Mouse (Mus musculus): Measurements from ENCODE around the gene Cxcl9. TPM values are rescaled to one million over a fixed set of nuclear protein-coding genes. Genes with fewer than 3 reads are reported as not detected.
A peak's percentile ranks its signal among the peaks of the same experiment; 100 is the strongest.

Gene Cxcl9
- polyA plus RNA-seq, 1 experiment from 2014 or later = not detected

- Histone ChIP-seq H3K27me3 (ENCODE audit: control insufficient read depth, insufficient read depth, low read length) (no peaks in the 10 kb centered on the region), H3K9ac (ENCODE audit: low read length) (no peak overlapping the region), H3K4me2 (ENCODE audit: low read depth, low read length) (no peak overlapping the region), H3K36me3 (ENCODE audit: control insufficient read depth, insufficient read depth, low read length) (peaks cover 15% of the 10 kb centered on the region), H3K9me3 (replicated peaks; ENCODE audit: control insufficient read depth, low read length) (no peaks in the 10 kb centered on the region), H3K4me3 (replicated peaks; ENCODE audit: low read length) (no peak overlapping the region), H3K4me1 (ENCODE audit: control insufficient read depth, insufficient read depth, low read length) (peaks cover 9% of the 10 kb centered on the region), H3K27ac (ENCODE audit: low read length) (no peak overlapping the region)
- no peak for ATAC-seq (ENCODE audit: insufficient read depth, low FRiP score)
- WGBS = 80% methylated on average over 3 of the region's 3 CpGs
Observed at GRCm38 (mm10) chr5:92304291-92304690, 23.6 kb downstream of the Cxcl9 start.

- H3K36me3 ChIP-seq (ENCODE audit: control insufficient read depth, insufficient read depth, low read length) = peaks cover 22% of the 10 kb centered on the region
- H3K9me3 ChIP-seq (replicated peaks; ENCODE audit: control insufficient read depth, low read length) = no peaks in the 10 kb centered on the region
- peak; percentile 58; the same call in 1 of the 2 replicates for ATAC-seq (ENCODE audit: insufficient read depth, low FRiP score)
- H3K27me3 ChIP-seq (ENCODE audit: control insufficient read depth, insufficient read depth, low read length) = no peaks in the 10 kb centered on the region
- no peak overlapping the region for H3K9ac ChIP-seq (ENCODE audit: low read length)
- no peak overlapping the region for H3K4me3 ChIP-seq (replicated peaks; ENCODE audit: low read length)
- no peak overlapping the region for H3K4me2 ChIP-seq (ENCODE audit: low read depth, low read length)
- 75% methylated on average over 13 of the region's 13 CpGs for WGBS
- H3K27ac ChIP-seq (ENCODE audit: low read length) = no peak overlapping the region
- no peaks in the 10 kb centered on the region for H3K4me1 ChIP-seq (ENCODE audit: control insufficient read depth, insufficient read depth, low read length)
Observed at GRCm38 (mm10) chr5:92302149-92302840, 25.6 kb downstream of the Cxcl9 start.

- Histone ChIP-seq H3K36me3 (ENCODE audit: control insufficient read depth, insufficient read depth, low read length) (peaks cover 28% of the 10 kb centered on the region), H3K4me2 (ENCODE audit: low read depth, low read length) (no peak overlapping the region), H3K27me3 (ENCODE audit: control insufficient read depth, insufficient read depth, low read length) (no peaks in the 10 kb centered on the region), H3K9ac (ENCODE audit: low read length) (no peak overlapping the region), H3K4me1 (ENCODE audit: control insufficient read depth, insufficient read depth, low read length) (no peaks in the 10 kb centered on the region), H3K9me3 (replicated peaks; ENCODE audit: control insufficient read depth, low read length) (no peaks in the 10 kb centered on the region), H3K27ac (ENCODE audit: low read length) (no peak overlapping the region), H3K4me3 (replicated peaks; ENCODE audit: low read length) (no peak overlapping the region)
- WGBS = 85% methylated on average over 2 of the region's 2 CpGs
- no peak for ATAC-seq (ENCODE audit: insufficient read depth, low FRiP score)
Observed at GRCm38 (mm10) chr5:92294525-92294924, 33.4 kb downstream of the Cxcl9 start.

GRCm38 (mm10) chr5:92291652-92292414 lies 36.0 kb downstream of the Cxcl9 start:
- ATAC-seq (ENCODE audit: insufficient read depth, low FRiP score) = peak; percentile 80; the same call in 1 of the 2 replicates
- H3K4me3 ChIP-seq (replicated peaks; ENCODE audit: low read length) = no peak overlapping the region
- H3K9me3 ChIP-seq (replicated peaks; ENCODE audit: control insufficient read depth, low read length) = no peaks in the 10 kb centered on the region
- H3K27ac ChIP-seq (ENCODE audit: low read length) = peak overlapping the region; percentile 4; the same call in 1 of the 2 replicates
- H3K4me2 ChIP-seq (ENCODE audit: low read depth, low read length) = no peak overlapping the region
- peaks cover 28% of the 10 kb centered on the region for H3K36me3 ChIP-seq (ENCODE audit: control insufficient read depth, insufficient read depth, low read length)
- no peak overlapping the region for H3K9ac ChIP-seq (ENCODE audit: low read length)
- no peaks in the 10 kb centered on the region for H3K27me3 ChIP-seq (ENCODE audit: control insufficient read depth, insufficient read depth, low read length)
- 78% methylated on average over 6 of the region's 6 CpGs for WGBS
- no peaks in the 10 kb centered on the region for H3K4me1 ChIP-seq (ENCODE audit: control insufficient read depth, insufficient read depth, low read length)

GRCm38 (mm10) chr5:92287840-92288239 lies 40.0 kb downstream of the Cxcl9 start:
- Histone ChIP-seq H3K4me1 (ENCODE audit: control insufficient read depth, insufficient read depth, low read length) (peaks cover 1% of the 10 kb centered on the region; the same call in 1 of the 2 replicates), H3K27me3 (ENCODE audit: control insufficient read depth, insufficient read depth, low read length) (no peaks in the 10 kb centered on the region), H3K9me3 (replicated peaks; ENCODE audit: control insufficient read depth, low read length) (no peaks in the 10 kb centered on the region), H3K4me3 (replicated peaks; ENCODE audit: low read length) (no peak overlapping the region), H3K36me3 (ENCODE audit: control insufficient read depth, insufficient read depth, low read length) (peaks cover 31% of the 10 kb centered on the region), H3K9ac (ENCODE audit: low read length) (no peak overlapping the region), H3K4me2 (ENCODE audit: low read depth, low read length) (no peak overlapping the region), H3K27ac (ENCODE audit: low read length) (no peak overlapping the region)
- WGBS = 79% methylated on average over 6 of the region's 6 CpGs
- no peak for ATAC-seq (ENCODE audit: insufficient read depth, low FRiP score)

GRCm38 (mm10) chr5:92283107-92283506 lies 44.8 kb downstream of the Cxcl9 start:
- Histone ChIP-seq H3K36me3 (ENCODE audit: control insufficient read depth, insufficient read depth, low read length) (peaks cover 3% of the 10 kb centered on the region; the same call in 1 of the 2 replicates), H3K9ac (ENCODE audit: low read length) (no peak overlapping the region), H3K27me3 (ENCODE audit: control insufficient read depth, insufficient read depth, low read length) (no peaks in the 10 kb centered on the region), H3K27ac (ENCODE audit: low read length) (peak overlapping the region; percentile 45), H3K9me3 (replicated peaks; ENCODE audit: control insufficient read depth, low read length) (no peaks in the 10 kb centered on the region), H3K4me1 (ENCODE audit: control insufficient read depth, insufficient read depth, low read length) (peaks cover 11% of the 10 kb centered on the region; the same call in 1 of the 2 replicates), H3K4me2 (ENCODE audit: low read depth, low read length) (no peak overlapping the region), H3K4me3 (replicated peaks; ENCODE audit: low read length) (no peak overlapping the region)
- peak; percentile 45; the same call in 1 of the 2 replicates for ATAC-seq (ENCODE audit: insufficient read depth, low FRiP score)
- WGBS = 48% methylated on average over 3 of the region's 3 CpGs

GRCm38 (mm10) chr5:92282571-92282970 lies 45.3 kb downstream of the Cxcl9 start:
- H3K4me1 ChIP-seq (ENCODE audit: control insufficient read depth, insufficient read depth, low read length) = peaks cover 11% of the 10 kb centered on the region; the same call in 1 of the 2 replicates
- peaks cover 3% of the 10 kb centered on the region; the same call in 1 of the 2 replicates for H3K36me3 ChIP-seq (ENCODE audit: control insufficient read depth, insufficient read depth, low read length)
- peak overlapping the region; percentile 45; the same call in 1 of the 2 replicates for H3K27ac ChIP-seq (ENCODE audit: low read length)
- ATAC-seq (ENCODE audit: insufficient read depth, low FRiP score) = no peak
- H3K4me3 ChIP-seq (replicated peaks; ENCODE audit: low read length) = no peak overlapping the region
- no peak overlapping the region for H3K4me2 ChIP-seq (ENCODE audit: low read depth, low read length)
- H3K9ac ChIP-seq (ENCODE audit: low read length) = no peak overlapping the region
- WGBS = 63% methylated on average over 4 of the region's 4 CpGs
- no peaks in the 10 kb centered on the region for H3K27me3 ChIP-seq (ENCODE audit: control insufficient read depth, insufficient read depth, low read length)
- H3K9me3 ChIP-seq (replicated peaks; ENCODE audit: control insufficient read depth, low read length) = no peaks in the 10 kb centered on the region

GRCm38 (mm10) chr5:92278942-92279537 lies 48.8 kb downstream of the Cxcl9 start:
- no peak for ATAC-seq (ENCODE audit: insufficient read depth, low FRiP score)
- no peak overlapping the region for H3K27ac ChIP-seq (ENCODE audit: low read length)

More at GRCm38 (mm10) chr5:92278942-92279537, 48.8 kb downstream of the Cxcl9 start:
- Histone ChIP-seq H3K4me2 (ENCODE audit: low read depth, low read length) (no peak overlapping the region), H3K4me1 (ENCODE audit: control insufficient read depth, insufficient read depth, low read length) (peaks cover 11% of the 10 kb centered on the region; the same call in 1 of the 2 replicates), H3K27me3 (ENCODE audit: control insufficient read depth, insufficient read depth, low read length) (no peaks in the 10 kb centered on the region), H3K9ac (ENCODE audit: low read length) (no peak overlapping the region), H3K4me3 (replicated peaks; ENCODE audit: low read length) (no peak overlapping the region), H3K36me3 (ENCODE audit: control insufficient read depth, insufficient read depth, low read length) (no peaks in the 10 kb centered on the region), H3K9me3 (replicated peaks; ENCODE audit: control insufficient read depth, low read length) (no peaks in the 10 kb centered on the region)
- 78% methylated on average over 10 of the region's 10 CpGs for WGBS
